Comparison of ENCODE assay signal across 9 mouse cellular contexts in the genomic region with DNA sequence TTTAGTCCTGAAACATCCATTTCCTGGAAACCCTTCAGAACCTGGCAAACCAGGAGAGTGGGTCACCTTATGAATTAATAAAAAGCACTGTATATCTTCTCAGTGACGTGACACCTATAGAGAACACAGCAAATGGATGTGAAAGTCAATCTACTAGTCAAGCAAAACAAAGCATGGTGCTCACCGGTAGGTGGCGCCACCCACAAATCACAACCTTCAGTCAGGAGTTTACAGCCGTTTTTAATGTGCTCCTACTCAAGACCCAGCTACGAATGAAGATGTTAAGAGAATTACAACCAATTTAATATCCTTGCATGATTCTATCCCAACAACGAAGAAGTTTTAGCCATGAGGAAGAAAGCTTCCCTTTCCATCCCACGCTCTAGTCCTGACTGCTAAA.
A peak's percentile ranks its signal among the peaks of the same experiment; 100 is the strongest.
DNase-seq lines count a peak whose midpoint lies in the region; ATAC-seq and TF ChIP-seq lines count a peak whose summit lies in the region.
"Had no signal": no experiment of that assay in that cellular context is flagged by ENCODE, and none has a peak within 500 bp of the region (broad histone marks: within the 10 kb centered on the region; RNA-seq: fewer than 3 reads in every experiment).

No protein-coding gene starts in this region.

- H3K36me3 ChIP-seq in heart, embryonic 11.5 days (ENCODE audit: control insufficient read depth, insufficient read depth, low read length): no peaks in the 10 kb centered on the region
- H3K36me3 ChIP-seq in midbrain, postnatal 0 days (ENCODE audit: insufficient read depth, low read length): no peaks in the 10 kb centered on the region
- H3K36me3 ChIP-seq in midbrain, embryonic 14.5 days (ENCODE audit: control insufficient read depth, insufficient read depth, low read length): no peaks in the 10 kb centered on the region

- no peaks in the 10 kb centered on the region for H3K9me3 ChIP-seq in heart, embryonic 11.5 days (replicated peaks; ENCODE audit: control insufficient read depth, low read length)
- H3K9me3 ChIP-seq in midbrain, postnatal 0 days (ENCODE audit: low read length): no peaks in the 10 kb centered on the region
- H3K9me3 ChIP-seq in midbrain, embryonic 14.5 days (ENCODE audit: control insufficient read depth, low read length): no peaks in the 10 kb centered on the region

- no peaks in the 10 kb centered on the region for H3K27me3 ChIP-seq in heart, embryonic 11.5 days (ENCODE audit: control insufficient read depth, insufficient read depth, low read length)
- H3K27me3 ChIP-seq in midbrain, postnatal 0 days (ENCODE audit: insufficient read depth, low read length): no peaks in the 10 kb centered on the region
- no peaks in the 10 kb centered on the region for H3K27me3 ChIP-seq in midbrain, embryonic 14.5 days (ENCODE audit: control insufficient read depth, insufficient read depth, low read length)
- H3K27me3 ChIP-seq: megakaryocyte, embryonic 14.5 days had no signal

- DNase-seq in heart, postnatal 14 days: peak; percentile 13 to 26
- DNase-seq in midbrain, postnatal 0 days (ENCODE audit: low spot score): no peak
- no peak for DNase-seq in midbrain, embryonic 14.5 days
- DNase-seq in c-Kit-positive CD71-negative TER-119-negative erythroid progenitor cells, embryonic 14.5 days (ENCODE audit: low read depth): peak; percentile 22
- peak; percentile 23 to 29 for DNase-seq in thymus, postnatal 36 days
- DNase-seq in gastrocnemius, postnatal 14 days: no peak
- no peak for DNase-seq in left cerebral cortex, postnatal 10 days (ENCODE audit: extremely low spot score in 1 of 2, low spot score in 2 of 2)

- H3K4me2 ChIP-seq in heart, embryonic 11.5 days: no peak overlapping the region
- H3K4me2 ChIP-seq in midbrain, postnatal 0 days (ENCODE audit: low read depth, low read length, poor library complexity, severe bottlenecking): no peak overlapping the region
- no peak overlapping the region for H3K4me2 ChIP-seq in midbrain, embryonic 14.5 days (ENCODE audit: low read length)

- H3K27ac ChIP-seq in heart, embryonic 11.5 days (ENCODE audit: low read depth, low read length): no peak overlapping the region
- no peak overlapping the region for H3K27ac ChIP-seq in midbrain, postnatal 0 days (ENCODE audit: low read depth, low read length)
- H3K27ac ChIP-seq in midbrain, embryonic 14.5 days (replicated peaks; ENCODE audit: low read depth, low read length): no peak overlapping the region

- ATAC-seq in heart, embryonic 11.5 days (replicated peaks; ENCODE audit: insufficient number of reproducible peaks, low FRiP score, low TSS enrichment): no peak
- ATAC-seq in midbrain, postnatal 0 days (ENCODE audit: low FRiP score): no peak
- ATAC-seq in midbrain, embryonic 14.5 days (ENCODE audit: low FRiP score, low TSS enrichment): no peak

- no peak overlapping the region for H3K9ac ChIP-seq in heart, embryonic 11.5 days (ENCODE audit: low read depth, low read length)
- H3K9ac ChIP-seq in midbrain, postnatal 0 days (replicated peaks; ENCODE audit: low read length, poor library complexity, severe bottlenecking): no peak overlapping the region
- no peak overlapping the region for H3K9ac ChIP-seq in midbrain, embryonic 14.5 days (replicated peaks; ENCODE audit: low read length)

- intact Hi-C loops in heart, postnatal 14 days (cut with DNase I): loop anchor here (5.0 to 10.0 kb wide), 2 partner anchors 110 to 182 kb away; no protein-coding TSS in a partner anchor
- intact Hi-C loops in gastrocnemius, postnatal 14 days (cut with DNase I; ENCODE audit: low total_unique reads): no loop called here
- intact Hi-C loops in left cerebral cortex, postnatal 10 days (cut with DNase I): no loop called here

- peaks cover 11% of the 10 kb centered on the region; the same call in 1 of the 2 replicates for H3K4me1 ChIP-seq in heart, embryonic 11.5 days (ENCODE audit: control insufficient read depth, insufficient read depth, low read length)
- no peaks in the 10 kb centered on the region for H3K4me1 ChIP-seq in midbrain, postnatal 0 days (ENCODE audit: insufficient read depth, low read length)
- H3K4me1 ChIP-seq in midbrain, embryonic 14.5 days (ENCODE audit: control insufficient read depth, insufficient read depth, low read length): peaks cover 17% of the 10 kb centered on the region

- peak; percentile 35; the same call in 1 of the 2 replicates for TF ChIP-seq CTCF in midbrain, postnatal 0 days (IDR thresholded peaks at IDR 0.05)

- no peak overlapping the region for H3K4me3 ChIP-seq in heart, embryonic 11.5 days (ENCODE audit: low read depth, low read length)
- no peak overlapping the region for H3K4me3 ChIP-seq in midbrain, postnatal 0 days (ENCODE audit: low read depth, low read length)
- no peak overlapping the region for H3K4me3 ChIP-seq in midbrain, embryonic 14.5 days (replicated peaks; ENCODE audit: low read depth, low read length)
- H3K4me3 ChIP-seq: megakaryocyte, embryonic 14.5 days had no signal

- WGBS in heart, embryonic 11.5 days (ENCODE audit: insufficient replicate concordance): 72% methylated on average over 7 of the region's 7 CpGs
- WGBS in midbrain, postnatal 0 days: 80% methylated on average over 7 of the region's 7 CpGs
- WGBS in midbrain, embryonic 14.5 days: 76% methylated on average over 7 of the region's 7 CpGs

Comparison
In these comparisons a context has a peak if more than half of its experiments do, and no peak if none do; other contexts are left out.
1. DNase-seq: peak in heart, postnatal 14 days (2 of 2), c-Kit-positive CD71-negative TER-119-negative erythroid progenitor cells, embryonic 14.5 days (single experiment) and thymus, postnatal 36 days (2 of 2); none in midbrain, postnatal 0 days (single experiment), midbrain, embryonic 14.5 days (single experiment), gastrocnemius, postnatal 14 days (single experiment) and left cerebral cortex, postnatal 10 days (0 of 2).